Mouse (Mus musculus) erythroblast, embryonic 14.5 days (primary cell): ENCODE data around the gene Iqcd. TPM values are rescaled to one million over a fixed set of nuclear protein-coding genes. Genes with fewer than 3 reads are reported as not detected.
A peak's percentile ranks its signal among the peaks of the same experiment; 100 is the strongest.

Source experiments
- H3K27me3 ChIP-seq: 2 replicates; pipeline ENCODE4 v1.6.1; 2012; ENCODE audit warnings: inconsistent platforms; ENCODE audit not compliant: control insufficient read depth
- H3K36me3 ChIP-seq: 2 replicates; pipeline ENCODE4 v1.6.1; 2012; ENCODE audit warnings: mild to moderate bottlenecking, inconsistent platforms; ENCODE audit not compliant: control insufficient read depth
- H3K4me1 ChIP-seq: 2 replicates; pipeline ENCODE4 v1.6.1; 2012; ENCODE audit warnings: inconsistent platforms; ENCODE audit not compliant: control insufficient read depth
- H3K4me3 ChIP-seq: replicated peaks from 2 replicates; pipeline ENCODE3; 2012; ENCODE audit warnings: moderate library complexity, mild to moderate bottlenecking, inconsistent platforms
- H3K9me3 ChIP-seq: 2 replicates; pipeline ENCODE4 v1.6.1; 2012; ENCODE audit warnings: low read length, inconsistent platforms, mixed read lengths; ENCODE audit not compliant: control insufficient read depth
- GATA1 ChIP-seq: IDR thresholded peaks from 2 replicates; pipeline ENCODE4 v1.6.1; 2012; ENCODE audit warnings: low read length, inconsistent platforms, mixed read lengths
- TAL1 ChIP-seq: IDR thresholded peaks from 3 replicates; pipeline ENCODE4 v1.6.1; 2012; ENCODE audit warnings: low read length, inconsistent platforms, mixed read lengths
- polyA plus RNA-seq: library from polyadenylated mRNA; stranded (reverse); fragments of >175 nt; gene quantifications from 2 replicates; pipeline ENCODE4 v1.2.3, GENCODE M21; 2012

The Iqcd gene
- 0.98 and 1.3 TPM in 2 replicates for polyA plus RNA-seq

DNA sequence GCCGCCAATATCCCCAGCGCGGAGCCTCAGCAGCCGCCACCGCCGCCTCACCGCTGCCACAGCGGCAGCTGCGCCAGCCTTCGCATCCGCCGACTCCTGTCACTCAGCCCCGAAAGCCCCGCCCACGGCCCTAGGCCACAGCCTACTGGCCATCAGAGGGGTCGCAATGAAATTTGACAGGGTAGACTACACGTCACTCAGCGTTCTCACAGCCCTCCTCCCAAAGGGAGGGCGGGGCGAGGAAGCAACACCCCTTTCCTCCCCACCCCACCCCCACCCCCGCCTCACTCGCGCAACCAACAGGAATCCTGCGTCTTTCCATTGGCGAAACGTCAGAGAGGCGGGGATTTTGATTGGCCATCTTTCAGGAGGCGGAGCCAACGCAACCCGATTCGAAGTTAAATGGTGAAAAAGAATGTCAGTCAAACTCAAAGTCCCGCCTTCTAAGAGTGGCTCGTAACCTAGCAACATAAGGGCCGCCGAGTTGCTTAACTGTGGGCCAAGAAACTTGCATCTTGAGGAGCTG lies at the start of gene Iqcd, which contains the start of gene Tpcn1:
Iqcd (plus strand) TSS at position 448 of the 526 bp plus-strand sequence.
Tpcn1 (minus strand) TSS at position 105 of the 526 bp plus-strand sequence.
- Histone ChIP-seq H3K4me3 (peak within 1 kb of the TSS; percentile 70), H3K9me3 (peaks cover 17% of the 10 kb centered on the region), H3K4me1 (peaks cover 62% of the 10 kb centered on the region), H3K27me3 (no peaks in the 10 kb centered on the region; the same call in 1 of the 2 replicates), H3K36me3 (peaks cover 38% of the 10 kb centered on the region)
- no peak for TF ChIP-seq TAL1
- no peak for TF ChIP-seq GATA1

DNA sequence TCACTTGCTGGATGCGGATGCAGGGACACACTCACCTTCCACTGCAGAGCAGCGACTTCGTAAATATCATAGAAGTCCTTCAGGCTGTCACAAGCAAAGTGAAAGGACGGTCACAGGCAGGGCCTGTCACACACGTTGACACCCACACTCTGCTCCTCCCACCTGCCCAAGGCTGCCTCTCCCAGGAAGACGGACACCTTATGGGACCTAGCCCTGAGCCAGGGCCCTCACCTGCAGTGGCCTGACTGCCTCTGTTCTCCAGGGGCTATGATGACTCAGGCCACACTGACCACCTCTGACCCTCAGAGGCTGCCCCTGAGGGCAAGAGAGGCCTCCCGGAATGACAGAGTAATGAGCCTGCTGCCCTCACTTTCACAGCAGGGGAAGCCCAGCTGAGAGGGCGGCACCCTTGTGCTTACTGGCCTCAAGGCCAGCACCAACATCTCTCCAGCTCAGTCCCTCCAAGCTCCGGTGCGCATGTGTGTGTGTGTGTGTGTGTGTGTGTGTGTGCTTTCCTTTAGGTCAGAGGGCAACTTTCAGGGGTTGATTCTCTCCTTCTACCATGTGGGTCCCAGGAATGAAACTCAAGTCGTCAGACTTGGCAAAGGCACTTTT lies 40.5 kb upstream of the Iqcd start:
- Histone ChIP-seq H3K36me3 (peaks cover 98% of the 10 kb centered on the region), H3K9me3 (no peaks in the 10 kb centered on the region), H3K4me1 (no peaks in the 10 kb centered on the region), H3K4me3 (no peak overlapping the region), H3K27me3 (no peaks in the 10 kb centered on the region)
- TF ChIP-seq TAL1 = no peak
- TF ChIP-seq GATA1 = no peak

DNA sequence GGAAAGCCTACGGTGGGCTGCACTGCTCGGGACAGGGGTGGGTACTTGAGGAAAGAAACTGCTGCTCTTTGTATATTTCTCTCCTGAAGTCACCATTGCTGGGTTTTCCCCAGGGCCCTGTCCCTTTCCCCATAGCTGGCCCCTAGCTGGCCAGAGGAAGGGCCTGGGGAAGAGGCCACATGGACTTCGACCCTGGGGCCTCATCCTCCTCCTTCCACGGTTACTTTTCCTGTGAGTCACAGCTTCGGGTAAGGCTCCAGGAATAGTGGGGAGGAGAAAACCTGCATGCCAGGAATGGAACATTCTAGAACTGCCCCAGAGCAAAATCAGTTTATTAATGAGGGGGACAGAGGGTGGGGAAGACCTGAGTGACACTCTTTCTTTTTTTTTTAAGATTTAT lies 38.7 kb upstream of the Iqcd start:
- Histone ChIP-seq H3K4me1 (no peaks in the 10 kb centered on the region), H3K27me3 (no peaks in the 10 kb centered on the region), H3K9me3 (no peaks in the 10 kb centered on the region), H3K4me3 (no peak overlapping the region), H3K36me3 (peaks cover 98% of the 10 kb centered on the region)
- TF ChIP-seq TAL1 = no peak
- TF ChIP-seq GATA1 = no peak

DNA sequence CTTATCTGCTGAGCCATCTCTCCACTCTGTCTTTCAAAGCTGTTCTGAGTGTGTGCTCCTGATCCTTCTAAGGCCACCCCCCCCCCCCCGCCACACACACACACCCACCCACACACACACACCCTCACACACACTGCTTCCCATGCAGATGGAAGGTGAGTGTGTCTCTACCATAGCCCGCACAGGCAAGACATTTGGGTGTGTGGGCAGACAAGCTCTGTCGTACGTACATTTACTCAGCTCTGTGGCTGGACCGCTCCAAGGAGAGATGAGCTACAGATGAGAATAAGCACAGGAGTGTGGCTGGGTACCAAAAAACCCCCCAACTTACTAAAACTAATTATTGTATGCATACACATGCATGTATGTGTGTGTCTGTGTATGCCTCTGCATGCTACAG lies 38.1 kb upstream of the Iqcd start:
- no peak for TF ChIP-seq TAL1
- no peak for TF ChIP-seq GATA1
- Histone ChIP-seq H3K4me3 (no peak overlapping the region), H3K36me3 (peaks cover 98% of the 10 kb centered on the region), H3K27me3 (no peaks in the 10 kb centered on the region), H3K4me1 (no peaks in the 10 kb centered on the region), H3K9me3 (no peaks in the 10 kb centered on the region)

DNA sequence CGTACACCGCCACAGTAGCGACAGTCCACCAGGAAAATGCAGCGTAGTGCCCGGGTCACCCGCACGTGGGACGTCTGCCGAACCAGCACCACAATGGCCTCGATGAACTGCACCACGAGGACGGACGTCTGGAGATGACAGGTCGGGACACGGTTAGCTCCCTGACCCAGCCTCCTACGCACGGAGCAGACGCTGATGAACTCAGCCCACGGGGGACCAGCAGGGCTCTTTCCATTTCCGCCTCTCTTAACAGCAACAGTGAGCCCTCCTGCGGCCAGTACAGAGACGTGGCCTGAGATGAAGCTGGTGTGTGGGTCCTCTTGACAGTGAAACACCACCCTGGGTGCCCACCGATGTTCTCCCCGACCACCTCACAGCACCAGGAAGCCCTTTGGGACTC lies 32.9 kb upstream of the Iqcd start:
- no peaks in the 10 kb centered on the region for H3K27me3 ChIP-seq
- no peak overlapping the region for H3K4me3 ChIP-seq
- H3K4me1 ChIP-seq = peaks cover 29% of the 10 kb centered on the region
- peaks cover 95% of the 10 kb centered on the region for H3K36me3 ChIP-seq
- H3K9me3 ChIP-seq = no peaks in the 10 kb centered on the region
- TF ChIP-seq GATA1 (no peak), TAL1 (no peak)

DNA sequence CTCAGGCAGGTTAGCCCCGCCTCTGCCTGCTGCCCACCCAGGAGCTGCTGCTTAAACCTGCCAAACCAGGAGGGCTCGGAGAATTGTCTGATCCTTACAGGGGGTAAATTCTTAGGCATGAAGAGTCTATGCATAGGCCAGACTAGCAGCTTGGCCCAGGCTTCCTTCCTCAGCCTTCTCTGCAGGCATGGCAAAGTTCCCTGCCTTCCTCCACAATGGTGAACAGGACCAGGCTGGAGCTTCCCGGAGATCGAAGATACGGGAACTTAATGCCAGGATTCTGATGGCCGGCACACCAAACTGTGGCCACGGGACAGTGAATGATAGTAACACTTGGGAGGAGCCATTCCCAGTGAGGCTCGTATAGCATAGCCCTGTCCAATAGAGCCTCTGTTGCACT lies 30.8 kb upstream of the Iqcd start:
- no peak overlapping the region for H3K4me3 ChIP-seq
- H3K4me1 ChIP-seq = peaks cover 42% of the 10 kb centered on the region
- no peaks in the 10 kb centered on the region for H3K9me3 ChIP-seq
- peaks cover 86% of the 10 kb centered on the region for H3K36me3 ChIP-seq
- no peak for TF ChIP-seq TAL1
- no peak for TF ChIP-seq GATA1
- H3K27me3 ChIP-seq = no peaks in the 10 kb centered on the region

DNA sequence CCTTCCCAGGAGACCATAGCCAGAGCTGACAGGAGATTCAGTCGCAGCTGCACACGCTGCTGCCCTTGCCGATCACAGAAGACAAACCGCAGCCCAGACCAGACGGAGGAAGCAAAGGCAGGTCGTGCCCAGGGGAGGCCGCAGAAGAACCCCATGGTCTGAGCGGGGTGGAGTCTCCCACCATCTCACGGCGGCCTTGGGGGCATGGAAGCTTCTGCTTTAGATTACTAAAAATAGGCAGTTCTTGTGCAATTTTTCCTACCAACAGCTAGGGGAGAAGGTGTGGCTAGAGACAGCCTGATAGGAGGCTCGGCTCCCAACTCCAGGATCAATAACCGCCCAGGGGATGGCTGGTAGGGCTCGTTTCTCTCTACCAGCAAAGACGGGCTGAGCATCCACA lies 30.1 kb upstream of the Iqcd start:
- H3K27me3 ChIP-seq = no peaks in the 10 kb centered on the region
- H3K36me3 ChIP-seq = peaks cover 85% of the 10 kb centered on the region
- H3K9me3 ChIP-seq = no peaks in the 10 kb centered on the region
- H3K4me3 ChIP-seq = no peak overlapping the region
- TF ChIP-seq TAL1 (no peak), GATA1 (no peak)
- peaks cover 47% of the 10 kb centered on the region for H3K4me1 ChIP-seq

DNA sequence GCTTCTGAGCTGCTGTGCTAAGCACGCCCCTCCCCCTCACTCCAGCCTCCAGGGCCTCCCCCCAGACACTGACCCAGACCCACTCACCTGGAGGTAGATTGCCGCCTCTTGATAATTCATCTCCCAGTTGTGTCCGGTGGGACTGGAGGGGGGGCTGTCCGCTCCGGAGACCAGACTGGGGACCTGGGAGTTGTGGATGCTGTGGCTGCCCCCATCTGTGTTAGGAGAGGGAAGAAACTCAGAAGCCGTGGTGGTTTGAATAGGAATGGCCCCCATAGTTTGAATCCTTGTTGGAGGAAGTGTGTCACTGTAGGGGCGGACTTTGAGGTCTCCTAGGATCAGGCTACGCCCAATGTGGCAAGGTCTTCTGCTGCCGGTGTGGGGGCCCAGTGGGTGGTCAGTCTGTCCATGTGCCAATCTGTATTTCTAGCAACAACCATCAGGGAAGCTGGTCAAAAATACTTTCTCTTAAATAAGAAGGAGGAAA lies 28.6 kb upstream of the Iqcd start:
- Histone ChIP-seq H3K36me3 (peaks cover 85% of the 10 kb centered on the region), H3K27me3 (no peaks in the 10 kb centered on the region), H3K4me3 (peak overlapping the region; percentile 35), H3K9me3 (no peaks in the 10 kb centered on the region), H3K4me1 (peaks cover 52% of the 10 kb centered on the region)
- TF ChIP-seq GATA1 (no peak), TAL1 (no peak)

DNA sequence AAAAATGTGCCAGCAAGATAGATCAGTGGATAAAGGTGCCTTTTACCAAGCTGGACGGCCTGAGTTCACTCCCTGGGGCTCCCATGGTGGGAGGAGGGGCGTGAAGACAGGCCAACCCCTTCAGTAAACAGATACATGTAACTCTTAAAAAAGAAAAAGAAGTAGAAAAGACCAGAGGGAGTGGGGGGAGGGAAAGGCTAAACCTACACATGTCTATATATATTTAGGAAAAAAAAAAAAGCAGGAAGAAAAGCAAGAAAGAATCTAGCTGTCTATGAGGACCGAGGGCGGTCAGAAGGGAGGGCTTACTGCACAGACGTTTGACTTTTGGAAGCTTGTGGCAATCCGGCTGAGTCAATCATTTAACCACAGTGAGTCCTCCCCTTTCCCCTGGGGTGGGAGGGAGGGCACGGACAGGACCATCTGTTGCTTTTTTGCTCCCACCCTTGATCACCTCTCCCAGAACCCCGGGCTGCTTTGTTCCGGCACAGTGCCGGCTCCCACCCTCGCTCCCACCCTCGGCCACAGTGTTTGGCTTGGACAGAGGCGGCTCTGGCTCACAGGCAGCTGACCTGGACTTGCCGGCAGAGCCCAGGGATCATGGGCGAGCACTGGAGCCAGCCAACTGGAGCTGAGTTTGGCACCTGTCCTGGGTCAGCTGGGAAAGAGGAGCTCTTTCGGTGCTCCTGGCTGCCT lies 28.1 kb upstream of the Iqcd start:
- Histone ChIP-seq H3K4me3 (no peak overlapping the region), H3K27me3 (no peaks in the 10 kb centered on the region), H3K9me3 (no peaks in the 10 kb centered on the region), H3K36me3 (peaks cover 84% of the 10 kb centered on the region), H3K4me1 (peaks cover 56% of the 10 kb centered on the region)
- TF ChIP-seq TAL1 (no peak), GATA1 (no peak)
